Mouse (Mus musculus) intestine, embryonic 14.5 days (tissue): Measurements from ENCODE around the gene Nuak2. TPM values are rescaled to one million over a fixed set of nuclear protein-coding genes. Genes with fewer than 3 reads are reported as not detected.
A peak's percentile ranks its signal among the peaks of the same experiment; 100 is the strongest.
"Not testable (repeated sequence)": the region's sequence is repeated elsewhere in the genome, so short reads cannot be mapped to it uniquely, and the experiment has no call there.

Experiments used
- ATAC-seq: fragments of 200-750 bp; cut with Nextera tagmentation; replicated peaks from 2 replicates; pipeline ENCODE4 v1.8.0; 2017; ENCODE audit warnings: low read depth, moderate number of reproducible peaks, moderate TSS enrichment, moderate library complexity; ENCODE audit not compliant: low FRiP score, low TSS enrichment
- DNase-seq: peaks from one replicate; pipeline ENCODE4 v3.0.0-alpha.2; 2018; ENCODE audit warnings: low spot score
- H3K27ac ChIP-seq: fragments of 300-500 bp; sonication (generic); 2 replicates; pipeline ENCODE4 v1.5.1; 2014; ENCODE audit warnings: low read depth, mild to moderate bottlenecking, control low read depth
- H3K27me3 ChIP-seq: fragments of 300-500 bp; sonication (generic); replicated peaks from 2 replicates; pipeline ENCODE4 v1.6.1; 2014; ENCODE audit warnings: low read length, control low read depth; ENCODE audit not compliant: control insufficient read depth, insufficient read depth
- H3K36me3 ChIP-seq: fragments of 300-500 bp; sonication (generic); 2 replicates; pipeline ENCODE4 v1.6.1; 2014; ENCODE audit warnings: low read length, control low read depth; ENCODE audit not compliant: control insufficient read depth, insufficient read depth
- H3K4me1 ChIP-seq: fragments of 300-500 bp; sonication (generic); replicated peaks from 2 replicates; pipeline ENCODE4 v1.6.1; 2014; ENCODE audit warnings: low read length, control low read depth, mixed read lengths; ENCODE audit not compliant: control insufficient read depth, insufficient read depth
- H3K4me2 ChIP-seq: fragments of 300-500 bp; sonication (generic); 2 replicates; pipeline ENCODE4 v1.6.1; 2014; ENCODE audit warnings: low read length
- H3K4me3 ChIP-seq: fragments of 300-500 bp; sonication (generic); 2 replicates; pipeline ENCODE4 v1.5.1; 2014; ENCODE audit warnings: low read depth, low read length, control low read depth, mixed read lengths
- H3K9ac ChIP-seq: fragments of 300-500 bp; sonication (generic); 2 replicates; pipeline ENCODE4 v1.6.1; 2014; ENCODE audit warnings: mild to moderate bottlenecking, low read length
- H3K9me3 ChIP-seq: fragments of 300-500 bp; sonication (generic); 2 replicates; pipeline ENCODE4 v1.6.1; 2016; ENCODE audit warnings: low read length, control low read depth; ENCODE audit not compliant: control insufficient read depth
- WGBS: fragments of 180-500 bp; shearing (Covaris S2); extraction: QIAGEN DNeasy Blood & Tissue Kit; methylation state at CpG from one replicate; pipeline ENCODE4 v1.1.7; 2014; 5-methylcytosine and 5-hydroxymethylcytosine counted together
- polyA plus RNA-seq: library from polyadenylated mRNA; unstranded; fragments of >200 nt; fragmentation: Nextera tagmentation; extraction: Ambion mirVana; gene quantifications from 2 replicates; pipeline ENCODE4 v1.2.1, GENCODE M21; 2014

The Nuak2 gene
- polyA plus RNA-seq, 1 experiment from 2014 or later: 4.4 TPM

DNA sequence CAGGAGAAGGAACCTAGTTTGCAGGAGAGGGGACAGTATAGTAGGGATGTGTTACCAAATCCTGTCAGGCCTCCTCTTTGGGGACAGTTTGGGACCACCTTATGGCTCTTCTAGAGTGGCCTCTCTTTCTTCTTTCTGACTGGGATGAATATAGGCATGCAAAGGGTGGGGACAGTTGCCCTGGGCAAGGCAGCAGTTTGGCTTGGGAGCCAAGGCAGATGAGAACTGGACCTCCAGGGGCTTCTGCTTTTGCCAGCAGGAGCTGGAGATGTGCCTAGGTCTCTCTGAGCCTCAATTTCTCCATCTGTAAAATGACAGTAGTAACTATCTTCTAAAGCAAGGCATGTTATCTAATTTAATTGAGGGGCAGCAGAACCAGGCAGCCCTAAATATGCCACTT is 31.0 kb downstream of the Nuak2 start:
- Histone ChIP-seq H3K9ac (no peak overlapping the region), H3K27ac (0 out of 2 replicates have a peak overlapping the region, but pooled peaks have one; percentile 43), H3K36me3 (no peaks in the 10 kb centered on the region), H3K27me3 (no peaks in the 10 kb centered on the region), H3K4me3 (no peak overlapping the region), H3K9me3 (no peaks in the 10 kb centered on the region), H3K4me2 (no peak overlapping the region), H3K4me1 (peaks cover 8% of the 10 kb centered on the region)
- DNase-seq: no peak
- ATAC-seq: no peak

- no peaks in the 10 kb centered on the region for H3K9me3 ChIP-seq
- H3K9ac ChIP-seq: no peak overlapping the region
- WGBS: 79% methylated on average over 5 of the region's 5 CpGs
- H3K27ac ChIP-seq: no peak overlapping the region
- DNase-seq: no peak
- no peaks in the 10 kb centered on the region for H3K36me3 ChIP-seq
- no peak overlapping the region for H3K4me2 ChIP-seq
- no peak for ATAC-seq
- H3K4me1 ChIP-seq: peaks cover 8% of the 10 kb centered on the region
- H3K27me3 ChIP-seq: no peaks in the 10 kb centered on the region
- no peak overlapping the region for H3K4me3 ChIP-seq
Observed at GRCm38 (mm10) chr1:132348401-132348800, 32.5 kb downstream of the Nuak2 start.

- H3K4me1 ChIP-seq, H3K4me2 ChIP-seq, H3K9ac ChIP-seq, H3K4me3 ChIP-seq, ATAC-seq, H3K36me3 ChIP-seq, H3K27me3 ChIP-seq, DNase-seq, H3K27ac ChIP-seq, H3K9me3 ChIP-seq: not testable (repeated sequence)
Observed at GRCm38 (mm10) chr1:132349049-132349448, 33.1 kb downstream of the Nuak2 start.

GRCm38 (mm10) chr1:132349601-132350000 is 33.7 kb downstream of the Nuak2 start:
- H3K4me3 ChIP-seq, ATAC-seq, DNase-seq, H3K27ac ChIP-seq, H3K27me3 ChIP-seq, H3K4me2 ChIP-seq, H3K9me3 ChIP-seq, H3K4me1 ChIP-seq, H3K36me3 ChIP-seq, H3K9ac ChIP-seq: not testable (repeated sequence)
- WGBS: 96% methylated on average over 3 of the region's 3 CpGs

- Histone ChIP-seq H3K27me3 (no peaks in the 10 kb centered on the region), H3K9me3 (no peaks in the 10 kb centered on the region), H3K4me2 (no peak overlapping the region), H3K4me3 (no peak overlapping the region), H3K4me1 (peaks cover 6% of the 10 kb centered on the region), H3K27ac (no peak overlapping the region), H3K9ac (no peak overlapping the region), H3K36me3 (no peaks in the 10 kb centered on the region)
- DNase-seq (no peak), ATAC-seq (no peak)
- WGBS: 96% methylated on average over 4 of the region's 4 CpGs
Observed at GRCm38 (mm10) chr1:132351058-132351457, 35.1 kb downstream of the Nuak2 start.

DNA sequence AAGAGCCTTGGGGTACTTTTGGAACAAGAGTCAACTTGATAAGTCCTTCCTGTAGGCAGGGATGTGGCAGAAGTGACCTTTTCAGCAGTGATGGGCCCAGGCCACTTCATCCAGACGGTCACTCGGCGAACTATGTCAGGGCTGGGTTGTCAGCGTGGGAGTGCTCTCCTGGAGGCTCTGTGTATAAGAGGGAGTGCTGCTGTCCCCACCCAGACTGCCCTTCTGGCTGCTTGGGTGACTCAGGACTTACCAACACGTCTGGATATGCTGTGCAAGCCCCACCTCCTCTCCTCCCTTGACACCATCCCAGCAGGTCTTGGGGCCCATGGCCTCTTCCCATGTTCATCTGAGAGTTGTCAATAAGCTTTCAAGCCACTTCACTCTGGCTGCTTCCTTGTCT is 37.5 kb downstream of the Nuak2 start:
- Histone ChIP-seq H3K27me3 (no peaks in the 10 kb centered on the region), H3K27ac (no peak overlapping the region), H3K4me2 (no peak overlapping the region), H3K9ac (no peak overlapping the region), H3K9me3 (no peaks in the 10 kb centered on the region), H3K4me1 (no peaks in the 10 kb centered on the region), H3K4me3 (no peak overlapping the region), H3K36me3 (peaks cover 13% of the 10 kb centered on the region)
- 57% methylated on average over 5 of the region's 5 CpGs for WGBS
- ATAC-seq (no peak), DNase-seq (no peak)

DNA sequence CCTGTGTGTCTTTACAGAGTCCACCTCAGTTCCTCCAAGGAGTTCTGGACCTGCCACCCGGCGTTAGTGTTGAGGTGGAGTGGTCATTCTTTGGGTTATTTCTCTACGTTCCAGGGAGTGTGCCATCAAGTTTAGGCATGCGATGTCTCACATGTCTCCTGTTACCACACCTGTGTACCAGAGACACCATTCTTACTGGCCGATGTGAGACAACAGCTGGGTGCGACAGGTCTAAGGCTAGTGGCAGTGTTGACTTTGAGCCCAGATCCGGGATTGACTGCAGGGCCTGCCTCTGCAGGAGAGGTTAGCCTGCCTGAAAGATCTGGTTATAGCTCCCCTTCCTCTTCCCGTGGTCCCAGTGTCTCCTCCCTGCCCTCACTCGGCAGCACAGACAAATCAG is 38.3 kb downstream of the Nuak2 start:
- DNase-seq (no peak), ATAC-seq (no peak)
- H3K4me1 ChIP-seq: no peaks in the 10 kb centered on the region
- H3K4me3 ChIP-seq: no peak overlapping the region
- H3K9me3 ChIP-seq: no peaks in the 10 kb centered on the region
- H3K4me2 ChIP-seq: no peak overlapping the region
- H3K27ac ChIP-seq: no peak overlapping the region
- 68% methylated on average over 9 of the region's 9 CpGs for WGBS
- H3K9ac ChIP-seq: no peak overlapping the region
- H3K27me3 ChIP-seq: no peaks in the 10 kb centered on the region
- H3K36me3 ChIP-seq: peaks cover 21% of the 10 kb centered on the region

GRCm38 (mm10) chr1:132355162-132355601 is 39.3 kb downstream of the Nuak2 start:
- no peak overlapping the region for H3K4me2 ChIP-seq
- no peak overlapping the region for H3K27ac ChIP-seq

DNA sequence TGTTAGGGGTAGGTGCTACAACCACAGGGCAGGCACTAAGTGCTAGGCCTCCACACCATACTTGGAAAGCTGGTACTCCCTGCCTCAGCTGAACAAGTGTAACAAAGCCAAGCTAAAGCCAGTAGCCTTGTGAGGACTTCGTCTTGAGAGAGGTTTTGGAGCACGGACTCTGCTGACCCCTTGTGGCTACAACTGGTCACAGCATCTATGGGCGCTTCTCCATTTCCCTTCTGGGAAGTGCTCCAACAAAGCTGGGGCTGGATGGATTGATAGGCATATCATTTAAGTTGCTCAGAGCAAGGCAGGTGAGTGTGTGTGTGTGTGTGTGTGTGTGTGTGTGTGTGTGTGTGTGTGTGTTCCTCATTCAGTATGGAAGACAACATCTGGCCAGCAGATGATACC is 39.9 kb downstream of the Nuak2 start:
- peaks cover 38% of the 10 kb centered on the region for H3K36me3 ChIP-seq
- H3K4me2 ChIP-seq: no peak overlapping the region
- no peak overlapping the region for H3K9ac ChIP-seq
- no peak overlapping the region for H3K4me3 ChIP-seq
- ATAC-seq: peak; percentile 71
- no peak overlapping the region for H3K27ac ChIP-seq
- H3K9me3 ChIP-seq: no peaks in the 10 kb centered on the region
- 0% methylated on average over 3 of the region's 3 CpGs for WGBS
- peak; percentile 93 for DNase-seq
- no peaks in the 10 kb centered on the region for H3K4me1 ChIP-seq
- no peaks in the 10 kb centered on the region for H3K27me3 ChIP-seq

More at GRCm38 (mm10) chr1:132355162-132355601, 39.3 kb downstream of the Nuak2 start:
- Histone ChIP-seq H3K27me3 (no peaks in the 10 kb centered on the region), H3K4me1 (no peaks in the 10 kb centered on the region), H3K9me3 (no peaks in the 10 kb centered on the region), H3K36me3 (peaks cover 31% of the 10 kb centered on the region), H3K9ac (no peak overlapping the region), H3K4me3 (no peak overlapping the region)
- ATAC-seq (0 out of 2 replicates have a peak, but pooled peaks have one; percentile 5), DNase-seq (no peak)
- 63% methylated on average over 6 of the region's 6 CpGs for WGBS
